Mouse (Mus musculus) limb, embryonic 15.5 days (tissue): ENCODE measurements around the gene Ccdc34. TPM values are rescaled to one million over a fixed set of nuclear protein-coding genes. Genes with fewer than 3 reads are reported as not detected.

Experiments used
- ATAC-seq: fragments of 200-750 bp; cut with Nextera tagmentation; 2 replicates; pipeline ENCODE4 v1.8.0; 2017; ENCODE audit warnings: low read depth, moderate TSS enrichment; ENCODE audit not compliant: insufficient number of reproducible peaks, low FRiP score, low TSS enrichment
- H3K27ac ChIP-seq: fragments of 300-500 bp; sonication (generic); 2 replicates; pipeline ENCODE4 v1.5.1; 2015; ENCODE audit warnings: moderate library complexity, mild to moderate bottlenecking, inconsistent platforms
- H3K27me3 ChIP-seq: fragments of 300-500 bp; sonication (generic); 2 replicates; pipeline ENCODE4 v1.6.1; 2015; ENCODE audit warnings: inconsistent platforms
- H3K36me3 ChIP-seq: fragments of 300-500 bp; sonication (generic); 2 replicates; pipeline ENCODE4 v1.6.1; 2015; ENCODE audit warnings: inconsistent platforms
- H3K4me1 ChIP-seq: fragments of 300-500 bp; sonication (generic); 2 replicates; pipeline ENCODE4 v1.6.1; 2015; ENCODE audit warnings: inconsistent platforms
- H3K4me2 ChIP-seq: fragments of 300-500 bp; sonication (generic); 2 replicates; pipeline ENCODE4 v1.6.1; 2015; ENCODE audit warnings: mild to moderate bottlenecking, inconsistent platforms
- H3K4me3 ChIP-seq: fragments of 300-500 bp; sonication (generic); 2 replicates; pipeline ENCODE4 v1.5.1; 2015; ENCODE audit warnings: mild to moderate bottlenecking, inconsistent platforms
- H3K9ac ChIP-seq: fragments of 300-500 bp; sonication (generic); 2 replicates; pipeline ENCODE4 v1.6.1; 2015; ENCODE audit warnings: inconsistent platforms
- H3K9me3 ChIP-seq: fragments of 300-500 bp; sonication (generic); 2 replicates; pipeline ENCODE4 v1.6.1; 2016; ENCODE audit warnings: inconsistent platforms
- WGBS: fragments of 180-500 bp; shearing (Covaris S2); methylation state at CpG from one replicate; pipeline ENCODE4 v1.1.7; 2015; 5-methylcytosine and 5-hydroxymethylcytosine counted together
- polyA plus RNA-seq: library from polyadenylated mRNA; unstranded; fragments of >200 nt; fragmentation: Nextera tagmentation; extraction: Ambion mirVana; gene quantifications from 2 replicates; pipeline ENCODE4 v1.2.1, GENCODE M21; 2015

Ccdc34 gene
- polyA plus RNA-seq, 1 experiment from 2014 or later: 38.5 TPM

DNA sequence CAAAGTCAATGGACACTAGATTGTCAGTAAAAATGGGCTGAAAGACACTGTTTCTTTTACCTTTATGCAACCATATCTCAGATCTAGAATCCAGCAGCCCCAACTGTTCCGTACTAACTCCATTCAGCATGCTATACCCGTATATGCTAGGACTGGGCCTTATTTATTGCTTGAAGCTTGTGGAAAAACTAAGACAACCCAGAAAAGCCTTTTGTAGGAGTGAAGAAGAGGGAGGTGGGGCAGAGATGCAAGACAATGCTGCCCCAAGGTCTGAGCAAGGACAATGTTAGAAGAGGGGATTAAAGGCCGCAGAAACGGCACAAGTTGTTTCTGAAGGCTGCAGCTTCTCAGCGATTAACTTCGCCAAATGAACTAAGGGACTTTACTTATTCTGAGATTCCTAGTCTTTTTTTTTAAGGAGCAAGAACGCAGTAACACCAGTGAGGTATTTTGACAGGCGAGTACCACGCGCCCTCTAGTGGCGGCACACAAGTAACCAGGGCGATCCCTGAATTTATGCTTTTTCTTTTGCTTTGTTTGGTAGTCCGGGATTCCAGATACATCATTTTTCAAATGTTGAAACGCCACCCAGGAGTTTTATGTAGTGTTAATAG, 187.2 kb downstream of the Ccdc34 start:
- H3K9me3 ChIP-seq: no peaks in the 10 kb centered on the region
- H3K4me1 ChIP-seq: peaks cover 4% of the 10 kb centered on the region
- no peak overlapping the region for H3K4me2 ChIP-seq
- H3K36me3 ChIP-seq: no peaks in the 10 kb centered on the region
- 8% methylated on average over 14 of the region's 14 CpGs for WGBS
- H3K4me3 ChIP-seq: no peak overlapping the region
- no peaks in the 10 kb centered on the region for H3K27me3 ChIP-seq
- no peak overlapping the region for H3K9ac ChIP-seq
- peak overlapping the region; percentile 24; the same call in 1 of the 2 replicates for H3K27ac ChIP-seq
- ATAC-seq: no peak

DNA sequence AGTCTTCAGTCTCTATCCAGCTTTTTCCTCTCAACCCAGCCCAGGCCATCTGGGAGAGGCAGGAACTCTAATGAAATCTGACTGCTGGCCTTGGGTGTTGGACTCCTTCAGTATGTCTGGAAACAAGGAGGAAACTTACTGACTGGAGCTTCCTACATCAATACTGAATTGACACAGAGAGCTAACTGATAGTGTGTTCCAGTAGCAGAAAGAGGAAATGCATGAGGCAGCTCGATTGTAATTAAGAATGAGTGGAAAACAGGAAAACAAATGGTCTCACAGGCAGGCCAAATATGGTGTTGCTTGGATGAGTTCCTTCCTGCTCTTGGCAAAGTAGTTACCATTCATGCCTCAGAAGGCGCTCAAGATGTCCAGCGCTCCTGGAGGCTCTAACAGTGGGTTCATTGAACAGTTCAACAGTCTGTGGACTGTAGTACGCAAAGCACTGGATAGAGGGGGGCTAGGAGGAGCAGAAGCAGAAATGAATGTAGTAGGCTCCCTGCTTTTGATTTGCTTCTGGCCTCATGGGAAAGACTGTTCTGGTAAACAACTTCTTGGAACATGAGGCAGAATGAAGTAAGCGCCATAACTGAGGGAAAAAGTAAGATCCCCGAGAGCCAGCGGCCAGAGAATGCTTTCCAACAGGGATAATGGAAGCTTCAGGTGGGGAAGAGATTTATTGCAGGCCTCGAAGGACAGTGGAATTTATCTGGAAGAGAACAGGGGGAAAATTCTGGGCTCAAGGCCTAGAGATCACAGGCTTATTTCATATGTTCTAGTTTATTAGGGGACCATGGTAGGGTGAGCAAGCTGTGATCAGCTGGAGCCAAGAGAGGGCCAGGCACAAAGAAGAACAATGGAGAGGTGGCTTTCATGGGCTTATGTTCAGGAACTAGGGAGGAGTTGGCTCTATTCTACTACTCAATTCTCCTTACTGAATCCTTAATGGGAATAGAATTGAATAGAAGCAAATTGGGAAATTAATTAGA, 193.2 kb downstream of the Ccdc34 start:
- Histone ChIP-seq H3K4me3 (no peak overlapping the region), H3K27ac (peak overlapping the region; percentile 79), H3K36me3 (no peaks in the 10 kb centered on the region), H3K4me2 (no peak overlapping the region), H3K9ac (no peak overlapping the region), H3K27me3 (no peaks in the 10 kb centered on the region), H3K4me1 (peaks cover 15% of the 10 kb centered on the region; the same call in 1 of the 2 replicates), H3K9me3 (no peaks in the 10 kb centered on the region)
- WGBS: 51% methylated on average over 8 of the region's 8 CpGs
- ATAC-seq: peak; percentile 89

DNA sequence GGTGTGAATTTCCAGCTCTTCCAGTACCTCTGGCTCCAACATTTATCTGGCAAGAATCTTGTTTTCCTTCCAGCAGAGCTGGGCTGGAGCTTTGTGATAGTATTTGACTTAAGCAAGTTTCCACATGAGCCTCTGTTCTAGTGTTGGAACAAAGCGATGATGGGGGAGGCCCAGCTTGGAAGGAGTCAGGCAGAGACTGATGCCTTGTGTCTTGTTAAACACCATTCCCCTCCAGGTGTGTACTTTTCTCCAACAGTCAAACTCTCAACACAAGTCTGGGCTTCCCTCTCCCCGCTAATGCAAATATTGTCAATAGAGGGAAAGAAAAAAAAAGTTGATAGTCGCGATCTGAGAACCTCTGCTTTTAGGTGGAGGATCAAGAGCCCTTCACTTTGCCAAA, 196.7 kb downstream of the Ccdc34 start:
- H3K36me3 ChIP-seq: no peaks in the 10 kb centered on the region
- H3K4me1 ChIP-seq: peaks cover 15% of the 10 kb centered on the region; the same call in 1 of the 2 replicates
- no peak overlapping the region for H3K9ac ChIP-seq
- H3K4me2 ChIP-seq: no peak overlapping the region
- 0 out of 2 replicates have a peak, but pooled peaks have one; percentile 18 for ATAC-seq
- no peaks in the 10 kb centered on the region for H3K27me3 ChIP-seq
- WGBS: 57% methylated on average over 4 of the region's 4 CpGs
- H3K9me3 ChIP-seq: no peaks in the 10 kb centered on the region
- H3K27ac ChIP-seq: peak overlapping the region; percentile 74
- no peak overlapping the region for H3K4me3 ChIP-seq

DNA sequence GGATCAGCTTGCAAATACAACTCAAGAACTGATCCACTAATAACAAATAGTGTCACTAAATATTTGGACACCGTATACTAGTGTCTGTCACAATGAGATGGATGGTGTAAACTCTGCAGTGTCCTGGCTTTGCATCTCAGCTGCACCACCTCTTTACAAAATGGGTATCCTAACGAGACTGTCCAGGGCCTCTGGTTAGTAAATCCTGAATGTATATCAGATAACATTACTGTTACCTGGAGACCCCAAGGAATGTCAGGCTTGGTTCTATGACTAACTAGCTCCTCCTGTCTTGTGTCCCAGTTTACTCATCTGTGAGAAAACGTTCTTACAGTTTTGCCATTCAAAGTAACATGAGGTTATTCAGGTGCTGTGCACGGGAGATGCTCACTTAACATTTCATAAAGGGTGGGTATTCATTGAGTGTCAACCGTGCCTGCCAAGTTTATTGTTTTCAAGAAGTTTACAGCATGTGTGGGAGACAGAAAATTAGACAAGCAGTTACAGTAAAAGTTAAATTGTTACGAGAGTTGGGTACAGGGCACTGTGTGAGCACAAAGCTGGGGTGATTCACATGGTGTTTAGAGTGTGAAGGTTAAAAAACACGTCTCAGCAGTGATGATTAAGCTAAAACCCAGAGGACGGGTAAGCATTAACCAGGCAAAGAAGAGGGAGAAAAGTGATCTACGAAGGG, 197.5 kb downstream of the Ccdc34 start:
- H3K4me3 ChIP-seq: no peak overlapping the region
- ATAC-seq: no peak
- WGBS: 49% methylated on average over 9 of the region's 9 CpGs

DNA sequence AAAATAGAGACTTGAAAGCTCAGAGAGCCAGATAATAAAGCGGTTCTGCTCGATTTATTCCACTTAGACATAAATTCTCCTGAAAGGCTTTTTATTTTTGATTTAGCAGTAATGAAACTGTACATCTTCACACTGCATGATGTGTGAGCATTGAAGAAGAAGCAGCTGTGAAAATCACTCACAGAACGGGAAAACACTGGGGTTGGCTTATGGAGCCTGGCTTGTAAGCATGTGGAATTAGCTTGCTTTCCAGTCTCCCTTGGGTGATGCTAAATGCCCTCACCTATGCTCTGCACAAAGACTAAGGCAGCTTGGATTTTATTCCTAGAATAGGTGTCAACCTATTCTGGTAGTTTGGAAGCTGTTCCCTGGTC, 198.1 kb downstream of the Ccdc34 start:
- WGBS: 59% methylated on average over 3 of the region's 3 CpGs
- Histone ChIP-seq H3K4me1 (peaks cover 10% of the 10 kb centered on the region; the same call in 1 of the 2 replicates), H3K4me3 (no peak overlapping the region), H3K36me3 (no peaks in the 10 kb centered on the region), H3K4me2 (no peak overlapping the region), H3K9me3 (no peaks in the 10 kb centered on the region), H3K9ac (no peak overlapping the region), H3K27me3 (no peaks in the 10 kb centered on the region), H3K27ac (0 out of 2 replicates have a peak overlapping the region, but pooled peaks have one; percentile 13)
- ATAC-seq: no peak

More for the DNA sequence above, 197.5 kb downstream of the Ccdc34 start:
- H3K36me3 ChIP-seq: no peaks in the 10 kb centered on the region
- H3K9me3 ChIP-seq: no peaks in the 10 kb centered on the region
- H3K27ac ChIP-seq: peak overlapping the region; percentile 13; the same call in 1 of the 2 replicates
- no peaks in the 10 kb centered on the region for H3K27me3 ChIP-seq
- no peak overlapping the region for H3K9ac ChIP-seq
- peaks cover 15% of the 10 kb centered on the region; the same call in 1 of the 2 replicates for H3K4me1 ChIP-seq
- H3K4me2 ChIP-seq: no peak overlapping the region

DNA sequence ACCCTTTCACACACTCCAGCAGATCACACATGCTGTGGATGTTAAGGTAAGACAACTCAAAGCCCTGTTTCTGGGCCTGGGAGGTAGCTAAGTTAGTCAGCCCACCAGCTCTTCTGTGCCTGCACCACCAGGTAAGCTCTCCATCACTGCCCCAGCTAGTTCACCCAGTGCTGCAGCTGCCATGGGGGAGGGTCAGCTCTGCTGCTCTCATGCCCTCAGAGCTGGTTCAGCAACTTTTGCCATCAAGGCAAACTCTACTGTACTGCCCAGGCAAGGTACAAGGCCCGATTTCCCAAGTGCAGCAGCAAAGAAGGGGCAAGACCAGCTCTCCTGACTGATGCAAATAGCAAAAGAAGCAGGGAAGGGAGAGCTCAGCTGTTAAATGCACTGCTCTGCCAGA, 202.9 kb downstream of the Ccdc34 start:
- Histone ChIP-seq H3K27ac (no peak overlapping the region), H3K9ac (no peak overlapping the region), H3K4me3 (no peak overlapping the region), H3K4me1 (0 out of 2 replicates have a peak, but pooled peaks cover 1% of the 10 kb centered on the region), H3K9me3 (no peaks in the 10 kb centered on the region), H3K36me3 (no peaks in the 10 kb centered on the region), H3K4me2 (no peak overlapping the region), H3K27me3 (no peaks in the 10 kb centered on the region)
- no peak for ATAC-seq
- WGBS: 52% methylated on average over 1 of the region's 1 CpGs

DNA sequence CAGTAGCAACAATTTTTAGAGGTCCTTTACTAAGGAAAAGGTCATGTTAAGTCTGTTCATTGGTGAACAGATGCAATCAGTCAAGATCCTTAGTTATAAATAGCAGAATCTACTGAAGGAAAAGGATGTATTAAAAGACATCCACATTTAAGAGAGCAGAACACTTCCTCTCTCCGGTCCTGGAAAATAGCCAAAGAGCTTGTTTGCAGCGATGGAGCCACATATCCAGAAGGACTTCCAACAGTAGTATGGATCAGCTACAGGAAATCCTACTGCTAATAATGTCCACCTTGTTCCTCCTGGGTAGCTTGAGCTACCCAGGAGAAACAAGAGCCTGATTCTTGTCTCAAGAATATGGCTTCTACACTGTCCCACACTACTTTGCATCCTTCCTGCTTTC, 205.2 kb downstream of the Ccdc34 start:
- H3K9me3 ChIP-seq: no peaks in the 10 kb centered on the region
- H3K27ac ChIP-seq: no peak overlapping the region
- no peak overlapping the region for H3K4me3 ChIP-seq
- H3K36me3 ChIP-seq: no peaks in the 10 kb centered on the region
- H3K27me3 ChIP-seq: no peaks in the 10 kb centered on the region
- H3K4me2 ChIP-seq: no peak overlapping the region
- no peak for ATAC-seq
- WGBS: 71% methylated on average over 2 of the region's 2 CpGs
- H3K9ac ChIP-seq: no peak overlapping the region
- 0 out of 2 replicates have a peak, but pooled peaks cover 4% of the 10 kb centered on the region for H3K4me1 ChIP-seq

Other genes with a start within 250 kb of the Ccdc34 start
- gene Lin7c, start 127.0 kb upstream of the Ccdc34 start, polyA plus RNA-seq: 51.4 and 55.2 TPM in 2 replicates
- gene Lgr4, start 100.2 kb upstream of the Ccdc34 start, polyA plus RNA-seq: 12.5 and 15.1 TPM in 2 replicates